Mouse (Mus musculus) erythroblast, embryonic 14.5 days (primary cell): Measurements from ENCODE around the gene Dtx2.

Experiments used
- GATA1 ChIP-seq: IDR thresholded peaks from 2 replicates; pipeline ENCODE4 v1.6.1; 2012; ENCODE audit warnings: low read length, inconsistent platforms, mixed read lengths
- TAL1 ChIP-seq: IDR thresholded peaks from 3 replicates; pipeline ENCODE4 v1.6.1; 2012; ENCODE audit warnings: low read length, inconsistent platforms, mixed read lengths

DNA sequence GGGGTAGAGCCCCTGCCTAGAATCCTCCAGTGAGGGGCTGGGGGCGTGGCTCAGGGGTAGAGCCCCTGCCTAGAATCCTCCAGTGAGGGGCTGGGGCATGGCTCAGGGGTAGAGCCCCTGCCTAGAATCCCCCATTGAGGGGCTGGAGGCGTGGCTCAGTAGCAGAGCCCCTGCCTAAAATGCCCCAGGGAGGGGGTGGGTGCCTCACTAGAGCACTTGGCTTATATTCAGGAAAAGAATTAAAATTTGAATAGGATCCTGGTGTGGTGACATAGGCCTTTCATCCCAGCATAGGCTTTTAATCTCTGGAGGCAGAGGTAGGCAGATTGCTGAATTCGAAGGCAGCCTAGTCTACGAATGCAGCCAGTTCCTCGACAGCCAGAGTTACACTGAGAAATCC, 15.2 kb upstream of the Dtx2 start:
- TF ChIP-seq TAL1 (no peak), GATA1 (no peak)
